Mouse (Mus musculus): Measurements from ENCODE around the gene Ctnnbl1.

Gene Ctnnbl1

GRCm38 (mm10) chr2:157821259-157821658 is 84.1 kb downstream of the Ctnnbl1 start:
- DNase-seq (ENCODE audit: low spot score in 2 of 2), result peak in 1 of 2 experiments; percentile 29

- DNase-seq (ENCODE audit: low spot score in 2 of 2), result peak in 1 of 2 experiments; percentile 38
These were observed 86.3 kb downstream of the Ctnnbl1 start for GRCm38 (mm10) chr2:157823456-157823855.

GRCm38 (mm10) chr2:157824249-157824648 is 87.0 kb downstream of the Ctnnbl1 start:
- DNase-seq (ENCODE audit: low spot score in 2 of 2), result peak in 1 of 2 experiments; percentile 42

GRCm38 (mm10) chr2:157830101-157830500 is 92.9 kb downstream of the Ctnnbl1 start:
- peak in 1 of 2 experiments; percentile 51 for DNase-seq (ENCODE audit: low spot score in 2 of 2)

GRCm38 (mm10) chr2:157830620-157831354 is 93.6 kb downstream of the Ctnnbl1 start:
- peak in 1 of 2 experiments; percentile 18 for DNase-seq (ENCODE audit: low spot score in 2 of 2)

- no peak for DNase-seq (ENCODE audit: low spot score in 2 of 2)
These were observed 99.8 kb downstream of the Ctnnbl1 start for GRCm38 (mm10) chr2:157837050-157837449.

- DNase-seq (ENCODE audit: low spot score in 2 of 2), result peak in 1 of 2 experiments; percentile 53
These were observed 101.2 kb downstream of the Ctnnbl1 start for GRCm38 (mm10) chr2:157838206-157838923.

- peak in 1 of 2 experiments; percentile 51 for DNase-seq (ENCODE audit: low spot score in 2 of 2)
These were observed 103.5 kb downstream of the Ctnnbl1 start for GRCm38 (mm10) chr2:157840641-157841078.

GRCm38 (mm10) chr2:157841121-157841520 is 103.9 kb downstream of the Ctnnbl1 start:
- no peak for DNase-seq (ENCODE audit: low spot score in 2 of 2)

GRCm38 (mm10) chr2:157844746-157845145 is 107.5 kb downstream of the Ctnnbl1 start:
- DNase-seq (ENCODE audit: low spot score in 2 of 2), result no peak

GRCm38 (mm10) chr2:157845831-157846230 is 108.6 kb downstream of the Ctnnbl1 start:
- DNase-seq (ENCODE audit: low spot score in 2 of 2), result no peak

- no peak for DNase-seq (ENCODE audit: low spot score in 2 of 2)
These were observed 115.9 kb downstream of the Ctnnbl1 start for GRCm38 (mm10) chr2:157853135-157853534.

- no peak for DNase-seq (ENCODE audit: low spot score in 2 of 2)
These were observed 118.6 kb downstream of the Ctnnbl1 start for GRCm38 (mm10) chr2:157855814-157856213.

GRCm38 (mm10) chr2:157857496-157857895 is 120.3 kb downstream of the Ctnnbl1 start:
- no peak for DNase-seq (ENCODE audit: low spot score in 2 of 2)

GRCm38 (mm10) chr2:157858317-157858716 is 121.1 kb downstream of the Ctnnbl1 start:
- no peak for DNase-seq (ENCODE audit: low spot score in 2 of 2)

GRCm38 (mm10) chr2:157859046-157859701 is 122.0 kb downstream of the Ctnnbl1 start:
- DNase-seq (ENCODE audit: low spot score in 2 of 2), result no peak

- no peak for DNase-seq (ENCODE audit: low spot score in 2 of 2)
These were observed 124.2 kb downstream of the Ctnnbl1 start for GRCm38 (mm10) chr2:157861273-157861944.

- DNase-seq (ENCODE audit: low spot score in 2 of 2), result no peak
These were observed 125.1 kb downstream of the Ctnnbl1 start for GRCm38 (mm10) chr2:157862306-157862705.

- DNase-seq (ENCODE audit: low spot score in 2 of 2), result no peak
These were observed 129.9 kb downstream of the Ctnnbl1 start for GRCm38 (mm10) chr2:157867126-157867525.

GRCm38 (mm10) chr2:157870247-157870646 is 133.0 kb downstream of the Ctnnbl1 start:
- DNase-seq (ENCODE audit: low spot score in 2 of 2), result no peak

- no peak for DNase-seq (ENCODE audit: low spot score in 2 of 2)
These were observed 136.0 kb downstream of the Ctnnbl1 start for GRCm38 (mm10) chr2:157873223-157873622.

- DNase-seq (ENCODE audit: low spot score in 2 of 2), result no peak
These were observed 136.5 kb downstream of the Ctnnbl1 start for GRCm38 (mm10) chr2:157873691-157874090.
